Mouse (Mus musculus) ES-E14 (cell line): ENCODE results near the gene Abhd15.

Experiments
- CHD2 ChIP-seq: IDR thresholded peaks from 2 replicates; pipeline ENCODE4 v1.6.1; 2014; ENCODE audit warnings: mild to moderate bottlenecking, low read depth, low read length, inconsistent platforms
- HCFC1 ChIP-seq: IDR thresholded peaks from 2 replicates; pipeline ENCODE4 v1.6.1; 2012; ENCODE audit warnings: low read length, inconsistent platforms, borderline replicate concordance; ENCODE audit not compliant: insufficient read depth
- ZC3H11A ChIP-seq: IDR thresholded peaks from 2 replicates; pipeline ENCODE4 v1.6.1; 2012; ENCODE audit warnings: low read depth, mild to moderate bottlenecking, inconsistent platforms, low read length, borderline replicate concordance
- ZNF384 ChIP-seq: IDR thresholded peaks from 2 replicates; pipeline ENCODE4 v1.6.1; 2012; ENCODE audit warnings: low read depth, low read length, inconsistent platforms

DNA sequence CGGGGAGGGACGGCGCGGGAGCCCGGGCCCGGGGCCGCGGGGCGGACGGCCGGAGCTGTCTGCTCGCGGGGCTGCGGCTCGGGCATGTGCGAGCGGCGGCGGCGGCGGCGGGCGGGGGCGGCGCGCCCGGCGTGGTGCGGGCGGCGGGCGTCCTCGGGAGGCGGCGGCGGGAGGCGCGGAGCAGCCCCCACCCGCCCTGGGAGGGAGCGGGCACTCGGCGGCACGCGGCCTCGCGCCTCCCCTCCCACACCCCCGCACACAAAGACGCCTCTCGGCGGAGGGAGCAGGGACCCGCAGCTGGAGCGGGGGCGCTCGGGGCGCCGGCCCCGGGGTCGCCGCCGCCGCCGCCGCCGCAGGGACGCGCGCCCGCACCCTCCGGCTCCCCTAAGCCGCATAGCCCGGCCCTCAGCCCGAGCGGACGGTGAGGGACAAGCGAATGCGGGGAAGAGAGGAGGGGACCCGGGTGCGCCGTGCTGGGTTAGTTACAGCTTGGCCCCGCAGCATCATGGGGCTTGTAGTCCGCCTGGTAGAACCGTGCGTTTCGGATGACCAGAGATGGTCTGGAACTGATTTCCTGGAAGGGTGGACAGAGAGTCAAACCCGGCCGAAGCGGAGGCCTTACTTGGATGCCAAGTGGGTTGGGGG is 25.2 kb upstream of the Abhd15 start, which contains the start of gene Ankrd13b:
- TF ChIP-seq ZC3H11A: no peak
- TF ChIP-seq CHD2: no peak
- TF ChIP-seq HCFC1: peak; percentile 89
- no peak for TF ChIP-seq ZNF384
